Mouse (Mus musculus): ENCODE measurements around the gene Lgmn. TPM values are rescaled to one million over a fixed set of nuclear protein-coding genes. Genes with fewer than 3 reads are reported as not detected.

Lgmn gene
- polyA plus RNA-seq, 1 experiment from 2014 or later = 84.8 TPM

DNA sequence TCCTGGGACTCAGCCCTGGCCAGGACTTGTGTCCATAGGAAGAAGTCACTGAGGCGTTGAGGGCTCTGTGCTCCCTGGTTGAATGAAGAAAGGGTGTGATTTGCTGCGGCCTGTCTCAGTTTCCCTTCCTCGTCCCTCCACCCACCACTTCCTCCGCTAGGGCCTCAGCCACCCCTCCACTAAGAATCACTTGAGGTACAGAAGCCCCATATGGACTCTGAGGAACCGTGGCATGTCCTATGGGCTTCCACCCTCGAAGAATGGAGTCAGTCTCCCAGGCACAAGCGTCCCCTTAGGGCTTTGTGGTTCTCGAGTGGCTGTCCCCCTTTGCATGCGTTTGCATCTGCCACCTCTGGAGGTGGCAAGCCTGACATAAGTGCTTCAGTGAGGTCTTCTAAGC is 56.3 kb downstream of the Lgmn start:
- no peaks in the 10 kb centered on the region for H3K4me1 ChIP-seq
- H3K4me3 ChIP-seq = no peak overlapping the region
- peaks cover 16% of the 10 kb centered on the region; the same call in 1 of the 2 replicates for H3K36me3 ChIP-seq
- no peak overlapping the region for H3K27ac ChIP-seq
- no peak for ATAC-seq (ENCODE audit: low FRiP score, low read depth)
- no peaks in the 10 kb centered on the region for H3K27me3 ChIP-seq
- no peak overlapping the region for H3K9ac ChIP-seq
- H3K9me3 ChIP-seq = no peaks in the 10 kb centered on the region
- 84% methylated on average over 9 of the region's 9 CpGs for WGBS
- no peak overlapping the region for H3K4me2 ChIP-seq (replicated peaks)

- no peak overlapping the region for H3K4me3 ChIP-seq
- H3K4me2 ChIP-seq (replicated peaks) = no peak overlapping the region
- ATAC-seq (ENCODE audit: low FRiP score, low read depth) = no peak
- peaks cover 16% of the 10 kb centered on the region; the same call in 1 of the 2 replicates for H3K36me3 ChIP-seq
- no peak overlapping the region for H3K9ac ChIP-seq
- no peaks in the 10 kb centered on the region for H3K9me3 ChIP-seq
- no peak overlapping the region for H3K27ac ChIP-seq
- no peaks in the 10 kb centered on the region for H3K27me3 ChIP-seq
- no peaks in the 10 kb centered on the region for H3K4me1 ChIP-seq
- 79% methylated on average over 8 of the region's 8 CpGs for WGBS
These were observed 57.4 kb downstream of the Lgmn start for GRCm38 (mm10) chr12:102382180-102382579.

DNA sequence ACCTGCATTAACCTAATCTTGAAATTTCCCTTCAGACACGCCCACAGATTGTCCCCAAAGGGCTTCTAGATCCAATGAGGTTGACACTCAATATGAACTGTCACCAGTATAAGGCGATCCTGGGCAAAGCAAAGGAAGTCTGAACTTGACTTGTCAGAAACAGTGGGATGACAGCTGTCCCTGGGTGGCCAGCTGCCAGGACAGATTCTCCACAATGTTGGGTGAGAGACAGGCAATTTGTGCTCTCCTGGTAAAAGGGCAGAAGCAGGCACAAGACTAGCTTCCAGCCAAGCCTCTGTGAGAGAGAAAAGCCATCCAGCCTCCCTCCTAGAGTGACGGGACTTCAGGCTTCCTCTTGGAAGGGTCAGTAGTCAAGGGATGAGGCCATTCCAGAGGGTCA is 67.3 kb downstream of the Lgmn start:
- peaks cover 21% of the 10 kb centered on the region for H3K4me1 ChIP-seq
- no peak overlapping the region for H3K4me3 ChIP-seq
- H3K9ac ChIP-seq = no peak overlapping the region
- H3K27ac ChIP-seq = no peak overlapping the region
- H3K27me3 ChIP-seq = no peaks in the 10 kb centered on the region
- no peak overlapping the region for H3K4me2 ChIP-seq (replicated peaks)
- H3K36me3 ChIP-seq = peaks cover 15% of the 10 kb centered on the region
- WGBS = 88% methylated on average over 3 of the region's 3 CpGs
- no peaks in the 10 kb centered on the region for H3K9me3 ChIP-seq
- no peak for ATAC-seq (ENCODE audit: low FRiP score, low read depth)

GRCm38 (mm10) chr12:102370931-102371500 is 68.6 kb downstream of the Lgmn start:
- ATAC-seq (ENCODE audit: low FRiP score, low read depth) = no peak
- Histone ChIP-seq H3K4me1 (peaks cover 21% of the 10 kb centered on the region), H3K9ac (no peak overlapping the region), H3K27ac (no peak overlapping the region), H3K36me3 (peaks cover 15% of the 10 kb centered on the region; the same call in 1 of the 2 replicates), H3K4me3 (no peak overlapping the region), H3K9me3 (no peaks in the 10 kb centered on the region), H3K27me3 (no peaks in the 10 kb centered on the region), H3K4me2 (replicated peaks) (no peak overlapping the region)
- 87% methylated on average over 4 of the region's 4 CpGs for WGBS

DNA sequence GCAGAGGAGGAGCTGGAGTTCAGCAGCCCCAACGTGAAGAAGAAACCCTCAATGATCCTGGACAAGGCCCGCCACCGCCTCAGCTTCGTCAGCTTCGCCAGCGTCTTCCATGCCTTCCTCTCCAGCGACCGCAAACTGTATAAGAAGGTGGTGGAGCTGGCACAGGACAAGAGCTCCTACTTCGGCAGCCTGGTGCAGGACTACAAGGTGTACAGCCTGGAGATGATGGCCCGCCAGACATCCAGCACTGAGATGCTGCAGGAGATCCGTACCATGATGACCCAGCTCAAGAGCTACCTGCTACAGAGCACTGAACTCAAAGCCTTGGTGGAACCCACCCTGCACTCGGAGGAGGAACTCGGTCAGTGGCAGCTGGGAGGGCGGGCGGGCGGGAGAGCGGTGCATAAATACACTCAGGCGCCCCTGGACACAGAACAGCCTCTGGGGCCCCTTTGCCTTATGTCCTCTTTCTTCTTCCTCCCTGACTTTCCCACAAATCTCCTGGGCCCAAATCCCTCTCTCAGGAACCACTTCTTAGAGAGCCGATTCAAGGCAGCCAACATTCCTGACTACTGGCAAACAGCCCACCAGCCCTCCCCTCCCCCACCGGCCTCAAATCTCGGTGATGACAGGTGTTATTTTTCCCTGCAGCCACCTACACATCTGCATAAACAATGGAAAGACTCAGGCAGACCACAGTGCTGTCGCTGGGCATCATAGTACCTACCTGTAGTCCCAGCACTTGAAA is 70.0 kb downstream of the Lgmn start:
- peaks cover 10% of the 10 kb centered on the region; the same call in 1 of the 2 replicates for H3K36me3 ChIP-seq
- no peak overlapping the region for H3K4me3 ChIP-seq
- no peak overlapping the region for H3K9ac ChIP-seq
- no peak overlapping the region for H3K4me2 ChIP-seq (replicated peaks)
- no peak for ATAC-seq (ENCODE audit: low FRiP score, low read depth)
- no peak overlapping the region for H3K27ac ChIP-seq
- H3K9me3 ChIP-seq = no peaks in the 10 kb centered on the region
- peaks cover 21% of the 10 kb centered on the region for H3K4me1 ChIP-seq
- WGBS = 74% methylated on average over 22 of the region's 22 CpGs
- H3K27me3 ChIP-seq = no peaks in the 10 kb centered on the region

GRCm38 (mm10) chr12:102368556-102368955 is 71.1 kb downstream of the Lgmn start:
- ATAC-seq (ENCODE audit: low FRiP score, low read depth) = no peak
- no peak overlapping the region for H3K4me3 ChIP-seq
- H3K27ac ChIP-seq = no peak overlapping the region
- H3K9ac ChIP-seq = no peak overlapping the region
- H3K36me3 ChIP-seq = peaks cover 9% of the 10 kb centered on the region; the same call in 1 of the 2 replicates
- H3K27me3 ChIP-seq = no peaks in the 10 kb centered on the region
- H3K4me2 ChIP-seq (replicated peaks) = no peak overlapping the region
- H3K9me3 ChIP-seq = no peaks in the 10 kb centered on the region
- H3K4me1 ChIP-seq = peaks cover 21% of the 10 kb centered on the region
- WGBS = 84% methylated on average over 14 of the region's 14 CpGs

GRCm38 (mm10) chr12:102368066-102368465 is 71.5 kb downstream of the Lgmn start:
- H3K9ac ChIP-seq = no peak overlapping the region
- H3K27ac ChIP-seq = no peak overlapping the region

GRCm38 (mm10) chr12:102367075-102367474 is 72.5 kb downstream of the Lgmn start:
- Histone ChIP-seq H3K9ac (no peak overlapping the region), H3K27me3 (no peaks in the 10 kb centered on the region), H3K4me1 (peaks cover 21% of the 10 kb centered on the region), H3K36me3 (peaks cover 9% of the 10 kb centered on the region), H3K4me3 (no peak overlapping the region), H3K4me2 (replicated peaks) (no peak overlapping the region), H3K9me3 (no peaks in the 10 kb centered on the region), H3K27ac (no peak overlapping the region)
- WGBS = 78% methylated on average over 3 of the region's 3 CpGs
- no peak for ATAC-seq (ENCODE audit: low FRiP score, low read depth)

More at GRCm38 (mm10) chr12:102368066-102368465, 71.5 kb downstream of the Lgmn start:
- Histone ChIP-seq H3K27me3 (no peaks in the 10 kb centered on the region), H3K4me3 (no peak overlapping the region), H3K4me1 (peaks cover 21% of the 10 kb centered on the region), H3K36me3 (peaks cover 9% of the 10 kb centered on the region; the same call in 1 of the 2 replicates), H3K9me3 (no peaks in the 10 kb centered on the region), H3K4me2 (replicated peaks) (no peak overlapping the region)
- no peak for ATAC-seq (ENCODE audit: low FRiP score, low read depth)
- WGBS = 74% methylated on average over 7 of the region's 7 CpGs

- peaks cover 17% of the 10 kb centered on the region for H3K36me3 ChIP-seq
- no peaks in the 10 kb centered on the region for H3K27me3 ChIP-seq
- no peak overlapping the region for H3K27ac ChIP-seq
- H3K9me3 ChIP-seq = no peaks in the 10 kb centered on the region
- no peak for ATAC-seq (ENCODE audit: low FRiP score, low read depth)
- H3K4me2 ChIP-seq (replicated peaks) = no peak overlapping the region
- H3K4me1 ChIP-seq = peaks cover 21% of the 10 kb centered on the region
- no peak overlapping the region for H3K4me3 ChIP-seq
- no peak overlapping the region for H3K9ac ChIP-seq
- 88% methylated on average over 9 of the region's 9 CpGs for WGBS
These were observed 73.3 kb downstream of the Lgmn start for GRCm38 (mm10) chr12:102366126-102366816.

- Histone ChIP-seq H3K9me3 (no peaks in the 10 kb centered on the region), H3K27me3 (no peaks in the 10 kb centered on the region)
- no peak for ATAC-seq (ENCODE audit: low FRiP score, low read depth)
These were observed 74.6 kb downstream of the Lgmn start for GRCm38 (mm10) chr12:102365016-102365415.

GRCm38 (mm10) chr12:102361189-102362161 is 78.1 kb downstream of the Lgmn start:
- Histone ChIP-seq H3K27me3 (no peaks in the 10 kb centered on the region), H3K27ac (no peak overlapping the region), H3K4me3 (no peak overlapping the region), H3K36me3 (peaks cover 30% of the 10 kb centered on the region), H3K9ac (no peak overlapping the region), H3K9me3 (no peaks in the 10 kb centered on the region), H3K4me1 (no peaks in the 10 kb centered on the region), H3K4me2 (replicated peaks) (no peak overlapping the region)
- 88% methylated on average over 10 of the region's 10 CpGs for WGBS
- no peak for ATAC-seq (ENCODE audit: low FRiP score, low read depth)

More at GRCm38 (mm10) chr12:102365016-102365415, 74.6 kb downstream of the Lgmn start:
- H3K4me2 ChIP-seq (replicated peaks) = no peak overlapping the region
- H3K4me3 ChIP-seq = no peak overlapping the region
- WGBS = 87% methylated on average over 7 of the region's 7 CpGs
- no peak overlapping the region for H3K27ac ChIP-seq
- peaks cover 27% of the 10 kb centered on the region for H3K36me3 ChIP-seq
- peaks cover 20% of the 10 kb centered on the region for H3K4me1 ChIP-seq
- H3K9ac ChIP-seq = no peak overlapping the region
